ENCODE assay signal across 7 mouse cellular contexts in genomic region chr16:50732082-50733006, GRCm38 (mm10).
DNase-seq lines count a peak whose midpoint lies in the region; ATAC-seq lines count a peak whose summit lies in the region.

No protein-coding gene starts in this region.

- peak overlapping the region; percentile 63 for H3K9ac ChIP-seq in midbrain, embryonic 13.5 days (replicated peaks)

- peak overlapping the region; percentile 86 for H3K4me2 ChIP-seq in midbrain, embryonic 13.5 days (replicated peaks)

- no peaks in the 10 kb centered on the region for H3K9me3 ChIP-seq in embryonic facial prominence, embryonic 10.5 days
- H3K9me3 ChIP-seq in limb, embryonic 10.5 days (replicated peaks), result no peaks in the 10 kb centered on the region
- H3K9me3 ChIP-seq in midbrain, embryonic 13.5 days, result no peaks in the 10 kb centered on the region

- peak; percentile 95 for ATAC-seq in midbrain, embryonic 13.5 days

- H3K27ac ChIP-seq in embryonic facial prominence, embryonic 10.5 days (replicated peaks), result peak overlapping the region; percentile 71
- peak overlapping the region; percentile 67 for H3K27ac ChIP-seq in limb, embryonic 10.5 days
- no peak overlapping the region for H3K27ac ChIP-seq in midbrain, embryonic 13.5 days

- under 1% methylated on average over 58 of the region's 58 CpGs for WGBS in embryonic facial prominence, embryonic 10.5 days
- WGBS in limb, embryonic 10.5 days, result under 1% methylated on average over 58 of the region's 58 CpGs
- WGBS in midbrain, embryonic 13.5 days, result under 1% methylated on average over 58 of the region's 58 CpGs

- peak overlapping the region; percentile 76 for H3K4me3 ChIP-seq in embryonic facial prominence, embryonic 10.5 days
- peak overlapping the region; percentile 76 for H3K4me3 ChIP-seq in limb, embryonic 10.5 days
- peak overlapping the region; percentile 71 for H3K4me3 ChIP-seq in midbrain, embryonic 13.5 days (replicated peaks)

- H3K36me3 ChIP-seq in embryonic facial prominence, embryonic 10.5 days (replicated peaks), result no peaks in the 10 kb centered on the region
- H3K36me3 ChIP-seq in limb, embryonic 10.5 days, result no peaks in the 10 kb centered on the region
- H3K36me3 ChIP-seq in midbrain, embryonic 13.5 days, result no peaks in the 10 kb centered on the region

- peak; percentile 89 for DNase-seq in adrenal gland, adult 8-10 months
- peak; percentile 93 for DNase-seq in embryonic facial prominence, embryonic 10.5 days (ENCODE audit: low spot score)
- peak; percentile 87 for DNase-seq in gonadal fat pad, adult 2 months (ENCODE audit: low read depth)
- DNase-seq in kidney, adult 11 months, result peak; percentile 90
- DNase-seq in limb, embryonic 10.5 days (ENCODE audit: low spot score), result peak; percentile 90
- DNase-seq in spleen, adult 12 weeks (ENCODE audit: low spot score), result peak; percentile 70

- H3K4me1 ChIP-seq in embryonic facial prominence, embryonic 10.5 days, result peaks cover 10% of the 10 kb centered on the region
- H3K4me1 ChIP-seq in limb, embryonic 10.5 days, result peaks cover 10% of the 10 kb centered on the region
- H3K4me1 ChIP-seq in midbrain, embryonic 13.5 days (replicated peaks), result peaks cover 7% of the 10 kb centered on the region; the same call in 1 of the 2 replicates

- H3K27me3 ChIP-seq in embryonic facial prominence, embryonic 10.5 days (replicated peaks; ENCODE audit: low read depth, poor library complexity, severe bottlenecking), result peaks cover 28% of the 10 kb centered on the region
- H3K27me3 ChIP-seq in limb, embryonic 10.5 days (ENCODE audit: low read depth, poor library complexity, severe bottlenecking), result peaks cover 4% of the 10 kb centered on the region; the same call in 1 of the 2 replicates
- peaks cover 17% of the 10 kb centered on the region; the same call in 1 of the 2 replicates for H3K27me3 ChIP-seq in midbrain, embryonic 13.5 days
